Mouse (Mus musculus) spleen, adult 10 weeks (tissue): ENCODE data around the gene Mmp8. TPM values are rescaled to one million over a fixed set of nuclear protein-coding genes. Genes with fewer than 3 reads are reported as not detected.

ENCODE experiments used
- polyA plus RNA-seq: library from polyadenylated mRNA; stranded (reverse); fragments of 350-450 nt; fragmentation: Illumina TruSeq; extraction: RNeasy Lipid Tissue Mini Kit (QIAGEN cat#74804); gene quantifications from one replicate; pipeline ENCODE4 v1.2.3, GENCODE M21; 2015; ENCODE audit warnings: low replicate concordance; ENCODE audit not compliant: insufficient read depth

Gene Mmp8
- 6.8 TPM for polyA plus RNA-seq

GRCm38 (mm10) chr9:7558221-7559017 is at the start of gene Mmp8:
Mmp8 (plus strand) TSS chr9:7558456.

GRCm38 (mm10) chr9:7571162-7571561 is 12.9 kb downstream of the Mmp8 start, which contains the start of gene Mmp27:
Mmp27 (plus strand) TSS chr9:7571396.

Other genes with a start within 250 kb of the Mmp8 start
- gene Mmp12, start 214.1 kb upstream of the Mmp8 start, polyA plus RNA-seq = 13.1 TPM
- not detected for gene Mmp1b, start 170.4 kb upstream of the Mmp8 start, polyA plus RNA-seq
- gene Mmp3, start 112.6 kb upstream of the Mmp8 start, polyA plus RNA-seq = 3.3 TPM
- not detected for gene Mmp10, start 56.1 kb upstream of the Mmp8 start, polyA plus RNA-seq
- gene Mmp27, start 12.9 kb downstream of the Mmp8 start, polyA plus RNA-seq = 0.69 TPM
- gene Mmp20, start 69.8 kb downstream of the Mmp8 start, polyA plus RNA-seq = not detected
- 0.30 TPM for gene Mmp7, start 133.6 kb downstream of the Mmp8 start, polyA plus RNA-seq
- 487 TPM for gene Tmem123, start 205.6 kb downstream of the Mmp8 start, polyA plus RNA-seq